Comparison of ENCODE assay signal across 10 mouse cellular contexts in genomic region chr3:65319248-65320008, GRCm38 (mm10).
DNase-seq lines count a peak whose midpoint lies in the region; ATAC-seq and TF ChIP-seq lines count a peak whose summit lies in the region.
"Had no signal": no experiment of that assay in that cellular context is flagged by ENCODE, and none has a peak within 500 bp of the region (broad histone marks: within the 10 kb centered on the region; RNA-seq: fewer than 3 reads in every experiment).

No protein-coding gene starts in this region.

- H3K9me3 ChIP-seq in hindbrain, postnatal 0 days (ENCODE audit: low read length), result no peaks in the 10 kb centered on the region
- no peaks in the 10 kb centered on the region for H3K9me3 ChIP-seq in hindbrain, embryonic 13.5 days
- H3K9me3 ChIP-seq: hindbrain, embryonic 15.5 days; midbrain, embryonic 12.5 days had no signal

- no peak overlapping the region for H3K4me2 ChIP-seq in hindbrain, postnatal 0 days (ENCODE audit: low read depth, low read length)
- no peak overlapping the region for H3K4me2 ChIP-seq in hindbrain, embryonic 13.5 days
- H3K4me2 ChIP-seq: hindbrain, embryonic 15.5 days; midbrain, embryonic 12.5 days had no signal

- no peaks in the 10 kb centered on the region for H3K36me3 ChIP-seq in hindbrain, postnatal 0 days (ENCODE audit: insufficient read depth, low read length)
- no peaks in the 10 kb centered on the region for H3K36me3 ChIP-seq in hindbrain, embryonic 13.5 days
- H3K36me3 ChIP-seq: hindbrain, embryonic 15.5 days; midbrain, embryonic 12.5 days had no signal

- WGBS in hindbrain, postnatal 0 days, result 72% methylated on average over 7 of the region's 7 CpGs
- WGBS in hindbrain, embryonic 13.5 days, result 74% methylated on average over 7 of the region's 7 CpGs

- H3K27me3 ChIP-seq in hindbrain, postnatal 0 days (ENCODE audit: insufficient read depth, low read length), result no peaks in the 10 kb centered on the region
- no peaks in the 10 kb centered on the region for H3K27me3 ChIP-seq in hindbrain, embryonic 13.5 days
- H3K27me3 ChIP-seq: hindbrain, embryonic 15.5 days; midbrain, embryonic 12.5 days had no signal

- peak; percentile 65 for TF ChIP-seq CTCF in hindbrain, postnatal 0 days (IDR thresholded peaks at IDR 0.05; ENCODE audit: low read depth)

- no peak overlapping the region for H3K9ac ChIP-seq in hindbrain, postnatal 0 days (replicated peaks; ENCODE audit: low read length)
- H3K9ac ChIP-seq in hindbrain, embryonic 13.5 days, result no peak overlapping the region
- H3K9ac ChIP-seq: hindbrain, embryonic 15.5 days; midbrain, embryonic 12.5 days had no signal

- H3K4me3 ChIP-seq in hindbrain, postnatal 0 days (ENCODE audit: low read length), result no peak overlapping the region
- H3K4me3 ChIP-seq in hindbrain, embryonic 13.5 days, result no peak overlapping the region
- H3K4me3 ChIP-seq: hindbrain, embryonic 15.5 days; midbrain, embryonic 12.5 days had no signal

- no peaks in the 10 kb centered on the region for H3K4me1 ChIP-seq in hindbrain, postnatal 0 days (ENCODE audit: insufficient read depth, low read length)
- no peaks in the 10 kb centered on the region for H3K4me1 ChIP-seq in hindbrain, embryonic 13.5 days (replicated peaks)
- H3K4me1 ChIP-seq: midbrain, embryonic 12.5 days had no signal

- peak; percentile 62 for DNase-seq in hindbrain, postnatal 0 days (ENCODE audit: low spot score)
- peak; percentile 15 for DNase-seq in thymus, postnatal 4 days
- no peak for DNase-seq in thymus, postnatal 14 days
- DNase-seq in neural tube, embryonic 10.5 days (ENCODE audit: extremely low spot score, low spot score), result no peak
- no peak for DNase-seq in thymus, postnatal 0 days (ENCODE audit: low spot score)
- DNase-seq in T-cell, adult 2 months (ENCODE audit: low spot score), result no peak

- ATAC-seq in hindbrain, postnatal 0 days, result no peak
- ATAC-seq in hindbrain, embryonic 13.5 days (ENCODE audit: low FRiP score), result no peak
- ATAC-seq in hematopoietic stem cell, adult 5-6 weeks (replicated peaks in 1 of 2; ENCODE audit: insufficient read depth in 1 of 2, low FRiP score in 2 of 2, low TSS enrichment in 1 of 2, low read depth in 1 of 2, poor library complexity in 2 of 2, severe bottlenecking in 2 of 2), result peak; percentile 84 to 88; a peak in 3 of 4 replicates

- no peak overlapping the region for H3K27ac ChIP-seq in hindbrain, postnatal 0 days
- H3K27ac ChIP-seq in hindbrain, embryonic 13.5 days, result no peak overlapping the region
- H3K27ac ChIP-seq: hindbrain, embryonic 15.5 days; midbrain, embryonic 12.5 days had no signal

Comparison
In these comparisons a context has a peak if more than half of its experiments do, and no peak if none do; other contexts are left out.
1. DNase-seq: peak in hindbrain, postnatal 0 days (single experiment) and thymus, postnatal 4 days (single experiment); none in thymus, postnatal 14 days (single experiment), neural tube, embryonic 10.5 days (single experiment), thymus, postnatal 0 days (single experiment) and T-cell, adult 2 months (single experiment).
2. ATAC-seq: peak in hematopoietic stem cell, adult 5-6 weeks (2 of 2); none in hindbrain, postnatal 0 days (single experiment) and hindbrain, embryonic 13.5 days (single experiment).